Mouse (Mus musculus) olfactory bulb, adult 2 months (tissue): ENCODE measurements around the gene Slc22a30.

Experiments used
- CTCF ChIP-seq: fragments of 200-500 bp; IDR thresholded peaks from 2 replicates; pipeline ENCODE4 v1.5.1; 2012; ENCODE audit warnings: low read depth, mild to moderate bottlenecking, low read length, moderate library complexity; ENCODE audit not compliant: insufficient read depth
- POLR2A ChIP-seq: fragments of 200-500 bp; IDR thresholded peaks from 2 replicates; pipeline ENCODE4 v1.6.1; 2012; ENCODE audit warnings: mild to moderate bottlenecking, low read depth, low read length, moderate library complexity; ENCODE audit not compliant: insufficient read depth

- TF ChIP-seq CTCF = no peak
- no peak for TF ChIP-seq POLR2A
Measured at GRCm38 (mm10) chr19:8448321-8448720, 43.4 kb upstream of the Slc22a30 start.
